Mouse (Mus musculus): Measurements from ENCODE around the gene Wipf3.

Wipf3 gene

GRCm38 (mm10) chr6:54478646-54479324 lies 49.4 kb downstream of the Wipf3 start:
- DNase-seq: no peak

DNA sequence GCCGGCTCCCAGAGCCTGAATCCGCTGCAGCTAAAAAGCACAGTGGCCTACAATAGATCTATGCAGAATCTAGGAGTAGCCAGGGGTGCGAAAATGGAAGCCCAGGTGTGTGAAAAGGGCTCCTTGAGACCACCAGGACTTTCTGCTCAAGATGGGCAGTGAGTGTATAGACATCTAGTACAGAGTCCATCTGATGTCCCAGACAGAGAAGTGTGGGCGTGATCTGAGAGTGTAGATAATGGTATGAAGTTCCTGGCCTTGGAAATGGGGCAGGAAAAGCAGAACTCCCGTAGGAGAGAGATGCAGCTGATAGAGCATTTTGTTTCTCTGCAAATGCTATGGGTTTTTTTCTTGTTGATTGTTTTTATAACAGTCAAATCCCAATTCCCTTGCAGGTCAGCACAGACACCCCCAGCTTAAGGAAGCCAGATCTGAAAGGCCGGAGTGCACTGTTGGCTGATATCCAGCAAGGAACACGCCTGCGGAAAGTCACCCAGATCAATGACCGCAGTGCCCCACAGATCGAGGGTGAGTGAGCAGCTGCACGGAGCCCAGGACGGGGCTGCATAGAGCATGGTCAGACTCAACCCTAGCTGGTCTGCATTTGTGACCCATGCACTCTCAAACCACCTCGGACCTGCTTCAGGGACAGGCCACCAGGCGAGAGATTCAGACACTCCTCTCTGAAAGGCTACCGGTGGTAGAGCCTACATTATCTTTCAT lies 52.1 kb downstream of the Wipf3 start:
- no peak for DNase-seq

DNA sequence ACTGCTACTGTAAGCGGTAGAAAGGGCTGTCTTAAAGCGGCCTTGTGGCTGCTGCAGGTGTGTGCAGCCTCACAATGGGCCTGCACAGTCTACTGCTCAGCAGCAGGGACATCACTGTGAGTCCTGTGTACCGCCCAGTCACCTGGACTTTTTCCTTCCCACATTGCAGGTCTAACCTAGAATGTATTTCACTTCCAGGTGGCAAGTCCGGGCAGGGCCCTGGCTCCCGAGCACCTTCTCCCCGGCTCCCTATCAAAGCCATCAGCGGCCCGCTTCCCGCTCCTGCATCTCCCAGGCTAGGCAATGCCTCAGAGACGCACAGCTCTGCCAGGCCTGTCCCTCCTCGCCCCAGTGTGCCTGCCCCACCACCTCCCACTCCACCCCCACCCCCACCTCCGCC lies 55.6 kb downstream of the Wipf3 start:
- DNase-seq: no peak

DNA sequence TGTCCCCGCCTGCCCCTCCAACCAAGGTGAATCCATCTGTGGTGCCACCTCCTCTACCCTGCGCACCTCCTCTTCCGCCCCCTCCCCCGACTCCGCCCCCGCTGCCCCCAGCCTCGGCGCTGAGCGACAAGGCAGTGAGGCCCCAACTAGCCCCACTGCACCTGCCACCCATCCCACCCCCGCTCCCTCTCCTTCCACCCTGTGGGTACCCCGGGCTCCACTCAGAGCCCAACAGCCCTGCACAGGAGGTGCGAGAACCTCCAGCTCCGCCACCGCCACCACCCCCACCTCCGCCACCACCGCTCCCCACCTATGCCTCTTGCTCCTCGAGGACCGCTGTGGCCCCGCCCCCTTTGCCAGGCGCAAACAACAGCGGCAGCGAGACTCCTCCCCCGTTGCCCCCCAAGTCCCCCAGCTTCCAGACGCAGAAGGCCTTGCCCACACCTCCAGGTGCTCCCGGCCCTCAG lies 56.1 kb downstream of the Wipf3 start:
- DNase-seq: no peak

DNA sequence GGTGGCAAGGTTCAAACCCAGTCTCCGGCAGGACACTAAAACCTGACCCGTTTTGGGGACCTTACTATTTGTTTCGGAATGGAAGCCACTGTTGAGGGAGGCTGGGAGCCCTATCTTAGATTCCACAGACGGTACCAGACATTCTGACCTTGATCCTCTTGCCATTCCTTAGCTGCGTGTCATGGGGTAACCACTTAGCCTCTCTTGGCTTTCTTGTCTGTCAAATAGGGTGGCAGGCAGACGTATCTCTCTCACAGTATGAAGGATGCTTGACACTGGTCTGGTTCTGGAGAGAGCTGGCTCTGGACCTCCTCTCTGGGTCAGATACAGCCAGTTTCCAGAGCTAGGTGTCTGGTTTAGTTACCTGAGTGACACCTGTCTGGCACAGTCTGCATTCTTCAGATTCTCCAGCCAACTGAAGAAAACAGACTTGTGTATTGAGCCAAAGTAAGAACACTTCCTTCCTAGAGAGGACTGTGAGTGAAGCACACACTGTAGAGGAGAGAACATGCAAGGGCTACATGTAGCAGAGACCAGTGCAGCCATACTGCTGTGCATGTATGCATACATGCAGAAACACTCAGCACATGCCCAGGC lies 56.7 kb downstream of the Wipf3 start:
- DNase-seq: no peak

DNA sequence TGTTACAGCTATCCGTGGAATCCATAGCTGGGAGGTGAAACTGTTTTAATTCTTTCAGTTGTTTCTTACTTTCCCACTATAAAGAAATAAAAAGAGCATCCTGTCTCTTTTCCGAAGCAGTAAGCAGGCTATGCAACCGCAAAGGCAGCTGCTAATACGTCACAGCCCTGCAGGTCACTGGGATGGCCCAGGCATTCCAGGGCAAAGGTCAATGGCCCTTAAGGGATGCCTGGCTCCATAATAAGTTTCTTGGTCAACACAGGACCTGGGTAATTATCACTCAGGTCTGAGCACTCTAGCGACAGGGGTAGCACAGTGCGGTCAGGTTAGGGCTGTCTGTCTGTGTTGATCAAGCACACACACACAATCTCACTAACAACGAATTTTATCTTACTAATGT lies 61.7 kb downstream of the Wipf3 start:
- no peak for DNase-seq

- no peak for DNase-seq
Measured at GRCm38 (mm10) chr6:54494097-54494496, 64.7 kb downstream of the Wipf3 start.

DNA sequence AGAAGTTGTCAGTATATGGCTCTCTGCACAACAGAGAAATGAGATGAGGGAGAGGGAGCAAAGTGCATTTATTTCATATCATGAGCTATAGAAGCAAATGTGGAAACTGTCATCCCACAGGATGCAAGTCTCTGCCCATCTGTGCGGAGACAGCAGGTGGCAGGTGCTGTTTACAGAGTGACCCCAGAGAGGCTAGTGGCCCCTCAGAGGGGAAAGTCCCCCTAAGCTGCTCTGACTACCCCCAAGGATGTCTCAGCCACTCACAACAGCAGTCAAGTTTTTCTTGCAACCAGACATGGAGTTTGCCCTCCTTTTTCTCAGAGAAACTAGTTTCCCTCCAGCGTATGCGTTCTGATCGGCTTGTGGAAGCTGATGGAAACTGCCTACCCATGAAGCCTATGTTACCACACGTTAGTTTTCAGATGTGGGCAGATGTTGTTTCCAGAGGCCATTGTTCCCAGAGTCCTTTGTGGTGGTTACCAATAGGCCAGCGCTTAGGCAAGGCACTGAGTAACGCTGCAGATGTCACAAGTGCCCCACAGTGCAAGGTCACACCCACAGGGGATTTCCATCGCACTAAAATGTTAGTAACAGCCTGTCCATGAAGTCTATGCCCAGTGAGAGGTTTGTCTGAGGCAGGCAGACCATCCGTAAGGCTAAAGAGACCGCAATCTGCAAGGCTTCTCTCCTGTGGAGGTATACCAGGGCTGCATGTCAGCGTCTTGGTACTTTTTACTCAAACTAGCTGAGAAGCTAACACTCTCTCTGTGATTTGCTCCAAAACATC lies 65.4 kb downstream of the Wipf3 start:
- DNase-seq: no peak

- no peak for DNase-seq
Measured at GRCm38 (mm10) chr6:54496214-54496613, 66.8 kb downstream of the Wipf3 start.

- peak; percentile 96 for DNase-seq
Measured at GRCm38 (mm10) chr6:54502661-54503115, 73.3 kb downstream of the Wipf3 start.

- no peak for DNase-seq
Measured at GRCm38 (mm10) chr6:54506318-54506717, 76.9 kb downstream of the Wipf3 start.

GRCm38 (mm10) chr6:54507002-54507401 lies 77.6 kb downstream of the Wipf3 start:
- no peak for DNase-seq

DNA sequence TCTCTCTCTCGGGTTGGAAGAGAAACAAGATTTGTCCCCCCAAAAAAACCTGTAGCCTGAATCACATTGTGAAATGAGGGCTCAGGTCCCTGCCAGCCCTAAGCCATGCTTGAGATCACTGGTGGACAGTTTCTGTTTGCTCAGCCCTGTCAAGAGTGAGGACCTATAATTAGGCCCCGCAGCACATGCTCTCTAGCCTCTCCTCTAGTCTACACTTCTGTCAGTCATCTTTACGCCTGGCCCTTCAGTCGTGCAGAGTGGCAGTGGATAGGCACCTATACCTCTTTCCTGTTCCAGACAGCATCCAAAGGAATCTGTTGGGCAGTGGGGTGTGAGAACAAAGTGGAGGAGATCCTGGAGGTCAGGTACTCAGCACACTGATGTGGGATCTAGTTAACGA lies 78.4 kb downstream of the Wipf3 start:
- no peak for DNase-seq

GRCm38 (mm10) chr6:54508256-54508793 lies 78.9 kb downstream of the Wipf3 start:
- DNase-seq: peak; percentile 84

DNA sequence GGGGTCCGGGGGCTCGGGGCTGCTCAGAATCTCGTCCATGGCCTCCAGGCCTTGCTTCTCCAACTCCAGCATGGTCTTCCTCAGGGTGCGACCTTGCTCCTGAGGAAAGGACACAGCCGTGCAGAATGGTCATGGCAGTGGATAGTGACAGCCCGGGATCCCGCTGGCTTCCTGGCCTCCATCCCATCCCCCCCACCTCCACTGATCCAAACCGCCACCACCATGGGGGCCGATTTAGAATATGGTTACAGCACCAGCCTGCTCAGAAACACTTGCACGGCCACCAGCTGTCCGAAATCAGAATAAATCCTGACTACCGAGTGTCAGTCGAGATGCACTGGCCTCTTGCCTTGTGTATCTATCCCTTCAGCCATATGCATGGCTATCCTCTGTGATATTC lies 79.9 kb downstream of the Wipf3 start:
- peak; percentile 84 for DNase-seq

DNA sequence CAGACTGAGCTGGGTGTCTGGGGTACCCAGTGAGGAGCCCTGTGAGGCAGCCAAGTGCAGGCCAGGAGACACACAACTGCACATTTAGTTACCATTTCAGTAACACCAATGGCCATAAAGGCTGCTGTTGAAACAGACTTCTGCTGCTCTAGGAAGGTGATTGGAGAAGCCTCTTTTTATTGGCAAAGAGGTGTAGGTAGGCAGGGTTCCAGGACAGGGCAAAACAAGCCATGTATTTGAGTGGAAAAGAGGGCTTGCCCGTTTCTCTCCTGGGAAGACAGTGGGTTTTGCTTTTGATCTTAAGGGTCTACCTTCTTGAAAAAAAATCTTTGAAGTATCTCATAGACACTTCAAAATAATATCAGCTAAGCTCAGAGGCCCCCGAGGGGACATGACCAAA lies 82.9 kb downstream of the Wipf3 start:
- peak; percentile 61 for DNase-seq

GRCm38 (mm10) chr6:54516512-54517134 lies 87.2 kb downstream of the Wipf3 start:
- no peak for DNase-seq

DNA sequence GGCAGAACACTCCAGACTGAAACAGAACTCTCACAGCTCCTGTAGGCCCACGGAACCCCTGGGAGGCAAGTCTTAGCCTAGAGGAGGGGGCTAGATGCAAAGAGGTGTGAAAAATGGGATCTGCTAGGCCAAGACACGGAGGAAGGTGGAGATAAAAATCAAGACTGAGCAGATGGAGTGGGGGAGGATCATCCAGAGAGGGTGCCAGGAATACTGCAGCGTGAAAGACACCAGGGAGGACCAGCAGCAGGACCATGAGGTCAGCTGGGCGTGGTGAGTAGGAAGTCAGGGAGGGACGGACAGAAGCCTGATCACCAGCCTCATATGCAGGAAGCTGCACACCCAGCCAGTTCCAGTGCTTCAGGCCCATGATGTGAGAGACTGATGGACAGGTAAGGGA lies 89.4 kb downstream of the Wipf3 start:
- DNase-seq: no peak

DNA sequence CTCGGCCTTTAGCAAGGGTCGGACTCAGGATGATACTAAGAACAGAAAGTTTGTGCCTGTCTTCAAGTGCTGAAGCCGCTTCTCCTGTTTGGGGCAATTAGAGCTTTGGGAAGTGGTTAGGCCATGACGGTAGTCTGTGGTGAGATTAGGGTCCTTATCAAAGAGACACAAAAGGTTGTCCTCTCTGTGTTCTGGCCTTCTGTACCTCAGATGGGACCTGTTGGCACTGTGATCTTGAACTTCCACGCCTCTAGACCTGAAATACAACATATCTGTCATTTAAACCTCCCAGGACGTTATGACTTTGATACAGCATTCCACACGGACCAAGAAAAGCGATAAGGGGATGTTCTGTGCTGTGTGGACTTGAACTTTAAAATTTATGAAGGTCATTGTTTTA lies 99.3 kb downstream of the Wipf3 start:
- DNase-seq: no peak

GRCm38 (mm10) chr6:54530182-54530581 lies 100.8 kb downstream of the Wipf3 start:
- no peak for DNase-seq

DNA sequence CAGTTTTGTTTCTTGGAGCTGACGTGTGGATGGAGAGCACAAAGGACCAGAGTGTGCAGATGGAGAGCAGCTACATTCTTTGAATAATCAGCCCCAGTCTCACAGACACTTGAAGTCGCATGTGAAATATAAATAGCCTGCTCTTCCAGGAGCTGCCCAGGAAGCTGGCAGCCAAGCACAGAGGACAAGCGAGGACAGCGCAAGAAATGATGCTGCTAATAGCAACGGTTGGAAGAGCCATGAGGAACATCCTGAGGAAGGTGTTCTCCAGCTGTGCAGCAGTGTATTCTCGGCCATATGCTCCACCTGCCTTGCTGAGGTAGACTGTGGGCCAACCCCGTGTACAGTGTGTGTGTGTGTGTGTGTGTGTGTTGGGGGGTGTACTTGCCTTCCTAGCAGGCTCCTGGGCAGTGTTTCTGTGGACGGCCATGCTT lies 101.7 kb downstream of the Wipf3 start:
- DNase-seq: no peak

- DNase-seq: peak; percentile 91
Measured at GRCm38 (mm10) chr6:54535485-54535884, 106.1 kb downstream of the Wipf3 start.
